Mouse (Mus musculus) CD4-positive, CD25-positive, alpha-beta regulatory T cell, adult 2 months (primary cell): ENCODE measurements around the gene Samd8.
A peak's percentile ranks its signal among the peaks of the same experiment; 100 is the strongest.

ENCODE experiments used
- DNase-seq: peaks from one replicate; pipeline ENCODE4 v3.0.0-alpha.2; 2012; ENCODE audit warnings: low read depth, low spot score

Gene Samd8

GRCm38 (mm10) chr14:21750008-21750880 lies at the start of gene Samd8:
Gene Samd8, plus strand, starts transcription at chr14:21750531.
- peak; percentile 93 for DNase-seq

GRCm38 (mm10) chr14:21702691-21703090 lies 47.6 kb upstream of the Samd8 start:
- DNase-seq = no peak

- no peak for DNase-seq
Measured at GRCm38 (mm10) chr14:21703255-21703654, 47.1 kb upstream of the Samd8 start.

GRCm38 (mm10) chr14:21705462-21705861 lies 44.9 kb upstream of the Samd8 start:
- no peak for DNase-seq

DNA sequence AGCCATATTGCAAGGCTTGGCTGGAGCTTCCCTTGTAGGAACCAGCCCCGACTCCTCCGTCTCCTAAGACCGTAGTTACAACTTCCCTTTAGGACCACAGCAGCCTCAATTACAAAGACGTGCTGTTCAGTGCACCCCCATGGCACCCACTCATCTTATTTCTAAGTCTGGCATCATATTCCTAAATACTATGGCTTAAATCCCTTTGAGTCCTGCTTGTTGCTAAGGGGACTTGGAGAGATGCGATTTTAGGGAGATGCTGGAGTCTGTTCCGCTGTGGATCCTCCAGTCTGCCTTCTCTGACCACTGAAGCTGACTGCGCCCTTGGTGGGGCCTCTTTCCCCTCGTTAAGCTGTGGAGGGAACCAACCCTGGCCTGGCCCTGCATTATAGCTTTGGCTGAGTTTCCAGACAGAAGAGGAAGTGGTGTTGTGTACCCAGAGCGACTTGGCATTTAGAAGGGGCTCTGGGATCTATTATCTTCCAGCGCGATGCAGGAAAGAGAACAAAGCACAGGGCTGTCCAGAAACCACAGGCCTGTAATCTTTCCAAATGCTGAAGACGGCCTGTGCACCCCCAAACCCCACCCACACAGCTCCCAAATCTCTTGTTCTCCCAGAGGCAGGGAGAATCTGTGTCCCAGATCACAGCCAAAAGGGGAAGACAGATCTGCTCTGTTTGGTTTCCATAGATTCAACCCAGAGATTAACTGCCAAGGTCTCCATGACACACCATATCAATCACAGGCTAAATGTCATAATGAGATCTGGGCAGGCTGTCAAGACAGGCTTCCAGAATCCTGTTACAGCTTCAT lies 43.4 kb upstream of the Samd8 start:
- no peak for DNase-seq

DNA sequence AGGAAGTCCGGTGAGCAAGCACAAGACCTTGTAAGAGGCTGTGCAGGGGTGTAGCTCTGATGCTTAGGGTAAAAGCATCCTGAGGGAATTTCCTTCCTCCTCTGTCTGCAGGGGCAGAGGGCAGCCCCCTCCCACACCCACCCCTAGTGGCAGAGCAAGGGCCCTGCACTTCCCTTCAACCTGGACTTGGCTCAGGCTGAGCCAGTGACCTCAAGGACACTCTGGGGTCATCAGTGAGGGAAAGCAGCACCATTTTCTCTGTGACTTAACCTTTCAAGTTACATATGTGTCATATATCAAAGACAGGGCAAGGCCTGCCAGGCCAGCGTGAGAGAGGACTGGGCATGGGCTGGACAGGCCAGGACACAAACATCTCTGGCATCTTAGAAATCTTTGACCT lies 40.8 kb upstream of the Samd8 start:
- DNase-seq = no peak

GRCm38 (mm10) chr14:21711231-21711630 lies 39.1 kb upstream of the Samd8 start:
- DNase-seq = no peak

DNA sequence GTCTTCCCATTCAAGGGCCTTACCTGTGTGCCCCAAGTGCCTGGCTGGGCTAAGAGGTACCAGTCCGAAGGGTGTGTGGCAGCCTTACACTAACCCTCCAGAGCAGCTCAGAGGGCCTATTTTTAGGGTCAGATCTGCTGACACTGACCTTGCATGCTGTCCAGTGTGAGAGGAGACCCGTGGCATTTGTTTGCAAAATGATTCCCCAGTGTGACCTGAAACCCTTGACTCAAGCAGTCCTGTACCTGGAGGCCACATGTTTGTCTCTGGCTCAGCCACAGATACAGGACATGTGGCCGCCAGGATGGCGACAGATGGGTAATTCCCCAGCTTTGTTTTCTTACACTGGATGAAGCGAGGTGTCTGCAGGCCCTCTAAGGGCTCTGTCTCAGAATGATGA lies 35.8 kb upstream of the Samd8 start, which contains the start of gene Dupd1:
Gene Dupd1 (minus strand): TSS at position 91 of the 400 bp plus-strand sequence.
- no peak for DNase-seq

DNA sequence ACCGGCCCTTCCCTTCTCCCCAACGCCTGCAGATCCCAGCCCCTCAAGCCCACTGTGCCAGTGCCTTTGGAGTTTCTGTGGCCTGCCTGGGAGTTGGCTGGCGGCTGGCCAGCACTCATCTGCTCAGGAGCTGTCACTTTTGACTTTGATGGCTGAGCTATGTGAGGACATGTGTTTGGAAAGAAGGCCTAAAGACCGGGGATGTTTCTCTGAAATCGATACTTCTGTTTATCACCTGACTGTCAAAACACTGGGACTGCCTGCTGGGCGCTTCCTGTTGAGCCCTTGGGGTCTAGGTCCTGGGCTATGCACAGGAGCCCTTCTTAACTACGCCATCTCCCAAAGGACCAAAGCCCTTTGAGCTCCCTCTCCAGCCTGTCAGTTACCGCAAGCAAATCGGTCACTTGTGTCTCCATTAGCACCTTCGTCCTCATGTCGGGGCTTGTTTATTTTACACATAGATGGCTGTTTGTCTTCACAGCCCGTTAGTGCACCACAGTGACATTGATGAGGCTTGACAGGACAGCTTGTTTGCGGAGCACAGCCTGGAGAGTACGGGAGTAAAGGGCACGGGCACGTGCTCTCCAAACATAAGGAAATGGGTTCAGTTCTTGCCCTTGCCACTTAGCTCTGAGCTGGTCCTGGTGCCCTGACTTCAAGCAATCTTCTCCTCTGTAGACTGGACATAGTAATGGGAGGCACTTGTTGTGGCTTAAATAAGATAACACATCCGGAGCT lies 30.5 kb upstream of the Samd8 start:
- DNase-seq = no peak

DNA sequence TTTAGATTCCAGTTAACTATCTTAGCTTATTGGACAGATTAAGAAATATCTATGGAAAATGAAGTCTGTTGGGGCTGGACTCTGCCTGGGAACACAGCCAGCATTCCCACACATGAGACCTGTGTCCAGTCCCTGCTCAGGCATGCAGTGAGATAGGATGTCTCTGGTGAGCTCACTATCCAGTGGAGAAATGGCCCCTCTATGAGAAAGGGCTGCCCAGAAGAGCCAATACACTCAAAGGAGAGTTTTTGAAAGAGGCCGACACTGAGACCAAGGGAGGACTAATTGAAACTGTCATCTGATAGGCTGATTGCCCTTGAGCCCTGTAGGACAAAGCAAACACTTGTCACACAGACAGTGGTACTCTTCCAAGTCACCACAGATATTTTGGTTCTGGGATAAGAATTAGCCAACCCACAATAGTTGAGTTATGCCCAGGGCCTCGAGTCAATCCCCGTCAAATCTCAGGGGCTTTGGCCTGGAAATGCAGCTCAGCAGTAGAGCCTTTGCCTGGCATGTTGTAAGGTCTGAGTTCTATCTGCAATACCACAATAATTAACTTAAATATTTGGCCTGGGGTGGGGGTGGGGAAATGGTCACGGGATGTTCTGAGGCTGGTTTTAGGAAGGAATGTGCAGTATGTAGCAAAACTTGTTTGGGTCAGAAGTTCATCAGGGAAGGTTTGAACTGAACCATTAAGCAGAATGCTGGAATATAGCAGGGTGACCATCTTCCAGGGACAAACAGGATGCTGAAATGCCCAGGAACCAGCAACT lies 29.7 kb upstream of the Samd8 start:
- DNase-seq = no peak

GRCm38 (mm10) chr14:21722021-21722698 lies 28.2 kb upstream of the Samd8 start:
- DNase-seq = no peak

- no peak for DNase-seq
Measured at GRCm38 (mm10) chr14:21729031-21729732, 21.1 kb upstream of the Samd8 start.

GRCm38 (mm10) chr14:21729936-21730335 lies 20.4 kb upstream of the Samd8 start:
- no peak for DNase-seq

DNA sequence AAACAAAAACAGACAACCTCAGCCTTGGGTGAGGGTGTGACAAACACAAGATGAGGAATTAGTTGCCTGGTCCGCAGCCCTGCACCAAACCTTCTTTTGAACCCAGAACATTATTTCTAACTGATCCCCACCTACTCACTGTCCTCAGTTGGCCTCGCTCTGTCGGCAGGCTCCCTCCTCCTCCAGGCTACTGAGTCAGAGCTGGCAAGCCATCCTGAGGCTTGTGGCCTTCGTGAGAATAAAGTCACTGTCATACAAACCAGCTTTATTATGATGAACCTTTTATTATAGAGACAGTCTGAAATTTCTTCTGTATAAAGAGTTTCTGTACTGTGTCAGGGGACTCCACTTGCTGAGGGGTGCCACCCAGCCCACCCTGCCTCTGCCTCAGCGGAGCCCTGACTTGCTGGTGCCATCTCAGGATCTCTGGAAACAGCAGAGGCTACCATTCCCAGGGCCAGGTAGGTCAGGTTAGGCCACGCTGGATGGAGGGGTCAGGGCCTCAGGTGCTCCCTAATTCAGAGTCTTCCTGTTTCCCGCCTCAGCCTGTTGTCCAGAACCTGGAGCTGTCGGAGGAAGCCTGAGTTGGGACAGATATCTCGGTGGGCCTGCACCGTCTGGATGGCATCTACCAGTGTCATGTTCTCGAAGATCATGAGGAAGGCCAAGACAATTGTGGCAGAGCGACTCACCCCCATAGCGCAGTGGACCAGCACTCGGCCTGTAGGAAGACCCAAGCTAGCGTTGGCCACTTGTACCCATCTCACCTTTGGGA lies 17.0 kb upstream of the Samd8 start:
- DNase-seq = no peak

DNA sequence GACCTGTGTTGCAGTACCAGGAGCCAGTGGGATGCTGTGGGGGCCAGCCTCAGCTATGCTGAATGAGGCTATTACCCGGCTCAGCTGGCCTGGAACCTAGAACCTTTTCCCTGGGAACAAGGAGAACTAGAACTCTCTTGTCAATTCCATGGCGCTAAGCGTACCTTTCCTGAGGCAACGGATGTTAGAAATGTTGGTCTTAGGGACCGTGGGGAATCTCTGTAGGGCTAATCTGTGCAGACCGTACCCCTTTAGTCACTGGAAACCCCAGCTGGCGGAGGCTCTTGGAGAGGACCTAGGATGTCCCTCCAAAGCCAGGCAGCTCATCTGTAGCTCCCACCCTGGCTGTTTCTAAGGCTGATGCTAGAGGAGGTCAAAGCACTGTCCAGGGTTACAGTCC lies 10.0 kb upstream of the Samd8 start:
- DNase-seq = no peak

GRCm38 (mm10) chr14:21741314-21741713 lies 9.0 kb upstream of the Samd8 start:
- DNase-seq = no peak

- peak; percentile 82 for DNase-seq
Measured at GRCm38 (mm10) chr14:21741786-21742185, 8.5 kb upstream of the Samd8 start.

DNA sequence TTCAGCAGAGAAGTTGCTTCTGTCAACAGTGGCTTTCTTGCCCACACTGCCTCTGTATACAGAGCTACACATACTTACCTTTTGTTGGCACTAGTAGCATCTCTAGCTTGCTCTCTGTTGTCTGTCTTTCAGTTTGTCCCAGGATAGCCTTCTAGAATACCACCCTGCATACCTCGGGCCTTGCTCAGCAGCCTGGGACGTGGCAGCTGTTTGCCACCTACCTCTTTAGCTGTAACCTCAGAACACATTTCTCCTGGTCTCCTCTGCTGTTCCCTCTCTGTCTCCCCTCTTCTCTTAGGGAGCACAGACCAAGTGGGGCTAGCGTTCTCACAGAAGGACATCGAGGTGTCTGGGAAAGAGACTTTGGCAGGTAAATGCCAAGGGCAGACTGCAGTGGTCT lies 7.9 kb upstream of the Samd8 start:
- DNase-seq = no peak

- DNase-seq = no peak
Measured at GRCm38 (mm10) chr14:21744169-21744568, 6.2 kb upstream of the Samd8 start.
